Mouse (Mus musculus) left cerebral cortex, adult 11 months (tissue): ENCODE results near the gene Gper1.

Experiments
- DNase-seq: peaks from one replicate; pipeline ENCODE4 v3.0.0; 2022; ENCODE audit warnings: low spot score

Gene Gper1

DNA sequence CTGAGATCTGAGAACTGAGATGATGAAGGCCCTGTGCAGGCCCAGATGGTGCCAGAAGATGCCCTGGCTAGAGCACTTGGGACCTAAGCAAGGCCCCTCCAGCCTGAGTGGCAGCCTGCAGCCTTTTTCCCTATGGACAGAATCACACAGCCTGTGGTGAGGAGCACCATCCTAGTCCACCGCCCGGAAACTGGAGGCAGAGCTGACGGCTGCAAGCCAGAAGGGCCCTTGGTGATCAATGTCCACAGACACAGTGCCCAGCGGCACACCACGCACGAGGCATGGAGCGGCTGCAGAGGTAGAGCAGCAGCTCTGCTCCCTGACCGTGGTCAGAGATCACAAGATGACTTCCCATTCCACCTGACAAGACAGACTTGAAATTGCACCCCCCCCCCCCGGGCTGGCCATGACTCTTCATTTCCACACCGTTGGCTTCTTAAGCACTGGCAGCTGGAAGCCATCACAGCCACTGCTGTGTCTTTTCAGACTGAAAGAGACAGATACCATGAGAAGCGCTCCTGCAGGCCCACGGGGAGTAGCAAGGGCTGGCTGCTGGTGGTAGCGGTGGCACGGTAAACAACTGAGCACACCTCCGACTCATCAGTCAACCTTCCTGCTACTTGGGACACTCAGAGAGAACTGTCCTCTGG is 11.2 kb upstream of the Gper1 start:
- no peak for DNase-seq

DNA sequence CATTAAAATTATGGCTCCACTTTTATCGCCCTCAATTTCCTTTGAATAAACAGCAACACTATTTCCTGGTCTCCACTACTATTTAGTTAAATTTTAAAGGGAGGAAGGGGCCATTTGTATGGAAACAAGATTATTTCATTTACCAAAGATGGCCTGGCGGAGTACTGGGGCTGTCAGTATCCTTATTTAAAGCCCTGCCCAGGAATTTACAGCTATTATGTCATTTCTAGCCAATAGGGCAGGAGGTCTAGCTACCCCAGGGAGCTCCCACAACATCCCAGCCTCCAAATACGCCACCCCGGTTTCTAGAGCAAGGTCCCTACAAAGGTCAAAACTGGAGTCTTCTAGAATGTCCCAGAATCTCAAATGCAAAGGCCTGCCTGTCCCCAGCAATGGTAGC is 9.4 kb upstream of the Gper1 start:
- DNase-seq: no peak

DNA sequence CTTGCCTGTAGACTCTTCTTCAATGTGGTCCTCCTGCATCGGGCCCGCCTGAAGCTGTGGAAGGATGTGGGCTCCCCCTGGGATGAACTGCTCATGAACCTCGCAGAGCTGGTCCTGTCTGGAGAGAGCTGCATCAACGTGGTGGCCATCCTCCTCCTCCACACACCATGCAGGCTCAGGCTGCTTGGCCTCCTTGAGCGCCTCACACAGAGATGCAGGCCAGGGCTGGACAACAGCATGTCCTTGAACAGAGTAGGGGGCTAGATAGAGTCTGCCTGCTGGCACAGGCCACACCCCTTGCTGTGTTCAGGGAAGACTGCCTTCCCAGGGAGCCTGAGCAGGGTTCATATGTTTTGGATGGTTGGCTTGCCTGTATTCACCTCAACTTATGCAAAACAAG is 8.0 kb upstream of the Gper1 start:
- no peak for DNase-seq

DNA sequence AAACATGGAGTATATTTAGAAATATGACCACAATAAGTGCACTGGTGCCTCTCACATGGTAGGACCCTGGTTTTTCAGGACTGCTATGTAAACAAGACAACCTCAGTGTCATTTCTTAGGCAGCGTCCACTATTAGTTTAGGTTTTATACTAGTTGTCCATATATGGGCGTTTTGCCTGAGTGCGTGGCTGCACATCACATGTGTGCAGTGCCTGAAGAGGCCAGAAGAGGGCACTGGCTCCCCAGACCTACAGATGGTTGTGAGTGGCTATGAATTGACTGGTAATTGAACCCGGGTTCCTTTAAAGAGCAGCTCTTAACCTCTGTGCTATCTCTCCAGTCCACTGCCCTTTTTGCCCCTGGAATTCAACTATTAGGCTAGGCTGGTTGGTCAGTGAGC is 6.0 kb upstream of the Gper1 start:
- DNase-seq: no peak

DNA sequence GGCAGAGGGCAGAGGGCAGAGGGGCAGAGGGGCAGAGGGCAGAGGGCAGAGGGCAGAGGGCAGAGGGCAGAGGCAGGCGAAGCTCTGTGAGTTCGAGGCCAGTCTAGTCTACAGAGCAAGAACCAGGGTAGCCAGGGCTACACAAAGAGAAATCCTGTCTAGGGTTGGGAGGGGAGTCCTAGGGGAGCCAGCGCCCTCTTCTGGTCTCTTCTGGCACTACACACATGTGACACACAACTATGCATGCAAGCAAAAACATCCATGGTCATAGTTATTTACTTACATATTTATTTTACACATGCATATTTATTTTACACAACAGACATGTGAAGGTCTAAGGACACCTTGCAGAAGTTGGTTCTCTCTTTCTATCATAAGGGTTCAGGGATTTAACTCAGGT is 5.5 kb upstream of the Gper1 start:
- DNase-seq: no peak

DNA sequence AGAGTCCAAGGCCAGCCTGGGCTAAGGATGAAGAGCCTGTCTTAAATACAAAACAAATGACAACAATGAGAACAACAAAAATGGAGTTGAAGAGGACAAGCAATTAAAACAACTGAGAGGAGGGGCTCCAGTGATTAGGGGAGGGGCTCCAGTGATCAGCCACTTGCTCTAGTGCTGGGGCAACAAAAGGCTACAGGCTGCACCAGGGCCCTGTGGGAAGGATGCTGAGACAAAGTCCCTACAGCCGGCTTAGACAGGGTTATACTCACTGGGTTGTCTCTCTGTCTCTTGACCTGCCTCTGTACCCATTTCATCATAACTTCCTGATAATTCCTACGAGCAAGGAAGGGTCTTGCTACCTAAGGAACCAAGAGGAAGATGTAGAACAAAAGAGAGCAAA is 4.8 kb upstream of the Gper1 start:
- no peak for DNase-seq

DNA sequence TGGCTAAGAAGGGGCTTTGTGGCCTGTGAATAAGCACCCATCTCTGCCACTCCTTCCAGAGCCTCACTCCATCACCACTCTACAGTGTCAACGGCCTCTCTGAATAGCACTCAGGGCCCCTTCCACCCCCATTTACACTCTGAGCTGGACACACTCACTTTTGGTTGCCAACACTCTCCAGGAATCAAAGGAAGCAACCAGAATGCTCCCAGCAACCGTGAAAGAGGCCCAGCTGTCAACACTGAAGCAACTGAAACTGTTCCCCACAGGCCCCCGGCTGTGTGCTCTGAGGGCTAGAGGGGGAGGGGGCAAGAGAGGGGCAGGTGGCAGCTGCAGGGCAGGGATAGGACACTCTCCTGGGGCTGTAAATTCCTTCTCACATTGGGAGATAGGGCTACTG is 4.3 kb upstream of the Gper1 start:
- DNase-seq: no peak

DNA sequence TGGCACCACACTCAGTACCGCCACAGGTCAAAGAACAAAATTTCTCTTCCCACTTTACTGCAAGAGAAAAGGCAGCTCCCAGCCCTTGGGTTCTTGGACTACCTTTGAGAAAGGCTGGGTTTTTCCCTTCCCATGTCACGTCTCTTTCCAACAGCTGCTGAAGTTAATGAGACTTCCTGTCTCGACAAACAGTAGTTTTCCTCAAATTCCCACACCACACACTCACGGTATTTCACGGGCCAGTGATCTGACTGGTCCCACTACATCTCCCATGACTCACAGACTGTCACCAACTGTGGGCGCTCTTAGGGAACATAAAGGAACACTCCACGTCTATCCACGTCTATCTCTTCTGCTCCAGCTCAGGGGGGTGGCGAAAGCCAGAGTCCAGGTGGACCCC is 2.2 kb downstream of the Gper1 start:
- DNase-seq: no peak

DNA sequence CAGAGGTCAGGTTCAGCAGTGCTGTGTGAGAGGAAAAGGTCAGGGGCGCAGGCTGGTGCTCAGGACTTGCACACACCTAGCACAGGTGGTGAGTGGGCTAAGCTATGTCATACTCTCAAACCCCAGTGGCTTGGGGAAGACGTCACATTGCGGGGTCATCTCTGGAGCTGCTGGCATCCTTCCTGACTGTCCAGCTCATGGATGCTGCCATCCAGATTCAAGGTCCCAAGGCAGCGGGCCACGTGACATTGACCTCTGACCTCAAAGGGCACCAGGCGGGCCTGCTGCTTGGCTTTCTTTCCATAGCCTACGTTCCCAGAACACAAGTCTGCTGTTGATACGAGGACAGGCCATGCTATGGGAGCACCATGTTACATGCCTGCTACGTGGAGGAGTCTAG is 4.0 kb downstream of the Gper1 start:
- DNase-seq: no peak

DNA sequence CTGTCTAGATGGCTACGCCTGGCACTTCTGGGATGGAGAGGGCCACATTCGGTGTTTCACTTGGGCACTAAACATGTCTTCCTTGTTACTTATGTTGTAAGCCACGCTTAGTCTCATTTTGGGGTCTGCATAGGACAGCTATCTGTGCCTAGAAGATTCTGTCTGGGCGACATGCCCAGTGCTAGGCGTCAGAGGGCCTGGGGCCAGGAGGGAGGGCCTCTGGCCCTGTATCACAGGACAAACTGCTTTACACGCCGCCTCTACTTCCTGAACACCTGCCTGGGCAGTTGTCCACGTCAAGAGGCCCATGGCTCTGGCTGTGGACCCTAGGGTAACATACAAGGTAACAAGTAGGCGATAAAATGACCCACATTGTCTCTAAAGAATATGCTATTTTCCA is 5.0 kb downstream of the Gper1 start:
- no peak for DNase-seq

DNA sequence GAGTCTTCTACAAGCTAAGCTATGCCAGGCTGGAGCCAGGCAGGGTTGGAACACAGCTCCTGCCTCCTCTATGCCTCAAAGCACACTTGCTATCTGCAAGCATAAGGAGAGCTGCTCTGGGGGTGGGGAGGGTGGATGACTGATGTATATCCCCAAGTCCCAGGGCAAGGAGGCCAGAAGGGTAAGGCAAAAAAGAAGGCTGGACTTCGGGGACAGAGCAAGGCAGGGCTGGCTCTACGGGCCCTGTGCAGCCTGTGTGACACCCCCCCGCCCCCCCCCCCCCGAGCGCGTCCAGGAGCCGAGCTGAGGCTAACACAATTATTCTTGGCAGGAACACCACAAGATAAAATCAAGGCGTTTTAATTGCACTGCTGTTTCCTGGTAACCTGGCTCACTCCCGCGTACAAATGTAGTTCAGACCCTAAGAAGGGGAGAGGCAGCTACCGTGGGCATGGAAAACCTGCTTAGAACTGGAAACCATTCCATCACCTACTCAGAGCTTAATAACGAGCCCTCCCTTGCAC is 6.9 kb downstream of the Gper1 start:
- no peak for DNase-seq

DNA sequence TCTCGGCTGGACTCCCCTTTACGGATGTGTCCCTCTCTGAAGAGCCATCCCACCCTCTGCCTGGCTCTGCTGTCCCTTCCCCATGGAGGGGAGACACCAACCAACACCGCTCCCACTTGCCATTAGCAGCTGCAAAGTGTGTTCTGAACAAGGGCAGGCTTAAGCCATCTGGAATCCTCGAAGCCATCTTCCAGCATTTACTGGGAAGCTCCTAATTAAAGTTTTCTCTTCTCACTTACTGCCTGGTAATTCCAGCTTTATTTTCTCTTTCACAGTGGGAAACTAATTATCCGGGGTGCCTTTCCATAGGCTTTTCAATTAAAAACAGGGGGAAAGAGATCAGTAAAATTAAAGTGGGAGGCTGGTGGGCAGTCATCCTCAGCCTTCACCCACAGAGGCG is 9.4 kb downstream of the Gper1 start:
- no peak for DNase-seq

DNA sequence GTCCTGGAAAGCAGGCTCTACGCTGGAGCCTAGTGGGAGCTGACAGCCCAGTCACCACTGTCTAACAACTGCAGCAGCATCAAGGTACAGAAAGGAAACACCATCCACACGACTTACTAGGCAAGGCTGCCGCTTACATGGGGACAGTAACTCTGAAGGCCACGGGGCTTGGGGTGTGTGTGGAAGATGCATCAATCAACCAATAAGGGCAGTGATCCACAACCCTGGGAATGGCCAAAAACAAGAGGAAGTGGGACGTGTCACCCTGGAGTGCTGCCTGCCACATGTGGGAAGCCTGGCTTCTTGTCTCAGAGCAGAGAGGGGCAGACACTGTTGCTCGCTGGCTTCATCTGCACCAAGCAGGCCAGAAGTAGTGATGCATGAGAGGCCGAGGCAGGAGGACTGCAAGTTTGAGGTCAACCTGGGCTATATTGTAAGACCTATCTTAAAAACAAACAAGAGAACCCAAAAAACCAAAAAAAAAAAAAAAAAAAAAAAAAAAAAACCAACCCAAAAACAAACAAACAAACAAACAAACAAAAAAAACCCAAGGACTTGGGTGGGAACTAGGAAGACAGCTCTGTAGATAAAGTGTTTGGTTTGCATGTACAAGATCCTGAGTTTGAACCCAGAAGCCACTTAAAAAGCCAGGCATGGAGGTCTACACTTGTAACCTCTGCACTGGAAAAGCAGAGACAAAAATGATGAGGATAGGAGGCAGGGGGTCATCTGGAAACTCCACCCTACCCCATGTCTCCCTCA is 10.0 kb downstream of the Gper1 start:
- no peak for DNase-seq

DNA sequence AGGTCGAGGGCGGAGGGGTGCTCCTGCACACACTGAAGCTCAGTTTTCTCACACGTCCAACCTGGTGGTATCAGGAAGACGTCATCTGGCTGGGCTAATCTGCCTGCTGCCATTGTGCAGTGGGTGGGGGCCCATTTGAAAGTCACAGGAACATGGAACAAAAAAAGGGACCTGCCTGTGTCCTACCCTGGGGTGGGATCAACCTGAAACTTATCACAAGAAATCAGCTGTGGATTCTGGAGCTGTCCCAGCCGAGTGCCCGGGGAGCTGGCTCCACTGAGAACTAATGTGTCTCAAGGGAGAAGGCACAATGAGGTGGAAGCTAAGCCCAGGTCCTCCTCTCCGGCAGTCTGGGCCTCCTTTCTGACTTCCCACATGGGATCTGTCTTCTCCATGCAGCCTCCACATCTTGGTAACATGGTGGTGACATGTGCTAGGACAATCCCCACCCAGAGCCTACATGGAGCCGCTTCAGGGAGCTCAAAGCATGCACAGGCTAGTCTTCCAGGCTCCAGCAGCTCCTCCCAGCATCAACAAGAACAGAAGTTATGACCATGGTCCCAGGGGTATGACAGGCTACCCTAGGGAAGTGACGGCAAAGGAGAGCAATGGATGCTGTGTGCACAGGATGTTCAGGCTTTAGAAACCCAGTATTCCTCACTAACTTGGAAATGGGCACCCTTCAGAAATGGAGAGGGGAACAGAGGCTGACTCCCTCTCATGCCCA is 11.1 kb downstream of the Gper1 start:
- no peak for DNase-seq

DNA sequence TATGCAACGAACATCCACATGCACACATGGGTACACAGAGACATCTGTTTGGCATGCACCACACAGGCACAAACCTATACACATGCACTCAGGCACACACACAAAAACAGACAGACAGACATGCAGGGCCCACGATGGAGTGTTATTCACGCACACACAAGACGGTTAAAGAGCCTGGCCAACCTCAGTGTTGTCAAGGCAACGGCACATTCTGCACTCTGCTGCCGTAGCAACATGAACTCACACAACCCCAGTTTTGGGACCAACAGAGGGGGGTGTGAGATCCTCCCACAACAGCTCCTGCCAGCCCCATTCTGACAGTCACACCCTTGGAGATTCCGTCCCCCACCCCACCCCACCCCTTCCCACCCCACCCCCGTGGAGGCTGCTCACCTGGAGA is 12.0 kb downstream of the Gper1 start:
- DNase-seq: peak; percentile 61

DNA sequence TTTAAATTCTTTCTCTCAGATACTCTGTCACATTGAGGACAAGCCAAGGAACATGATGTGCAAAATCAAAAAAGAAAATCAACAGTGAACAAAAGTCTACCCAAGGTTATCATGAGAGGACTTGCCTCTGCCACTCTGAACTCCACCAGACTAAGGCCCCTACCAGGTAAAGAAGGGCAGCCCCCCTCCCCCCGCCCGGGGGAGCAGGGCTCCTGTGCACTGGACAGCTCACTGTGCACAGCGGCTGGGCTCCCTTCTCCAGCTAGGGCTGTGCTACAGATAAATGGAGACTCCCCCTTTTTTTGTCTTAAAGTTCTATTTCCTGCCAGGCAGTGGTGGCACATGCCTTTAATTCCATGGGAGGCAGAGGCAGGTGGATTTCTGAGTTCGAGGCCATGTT is 14.8 kb downstream of the Gper1 start:
- DNase-seq: no peak

DNA sequence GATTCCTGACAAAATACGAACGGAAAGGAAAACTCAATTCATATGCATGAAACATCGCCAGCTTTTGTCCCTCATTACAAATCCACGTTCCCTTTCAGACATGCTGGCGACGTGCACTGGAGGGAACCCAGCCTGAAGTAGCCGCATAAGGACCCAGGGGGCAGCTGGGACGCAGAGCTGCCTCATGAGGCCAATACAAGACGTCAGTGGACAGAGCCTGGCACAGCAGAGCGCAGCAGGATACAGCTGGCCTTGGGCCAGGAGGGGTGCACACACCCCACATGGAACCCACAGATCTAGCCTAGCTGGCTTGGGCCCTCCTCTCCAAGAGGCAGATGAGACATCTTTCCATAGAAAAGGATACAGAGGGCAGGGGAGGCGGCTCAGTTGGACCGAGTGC is 15.5 kb downstream of the Gper1 start:
- no peak for DNase-seq

DNA sequence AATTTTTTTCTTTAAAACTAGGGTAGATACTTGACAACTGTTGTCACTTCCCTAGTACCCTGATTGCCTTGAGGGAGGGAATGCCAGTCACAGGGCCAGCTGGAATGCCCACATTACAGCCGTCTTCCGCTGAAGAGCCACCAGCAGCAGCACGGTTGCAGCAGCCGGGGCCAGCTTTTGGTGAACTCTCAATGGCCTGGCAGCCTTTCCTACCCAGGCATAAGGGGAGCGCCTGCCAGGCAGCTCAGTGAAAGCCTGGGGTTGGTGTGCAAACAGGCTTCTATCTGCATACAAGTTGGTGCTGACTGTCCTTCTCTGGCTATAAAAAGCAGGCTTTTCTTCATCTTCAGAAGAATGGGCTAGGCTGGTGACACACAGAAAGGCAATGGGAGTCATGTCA is 17.5 kb downstream of the Gper1 start:
- DNase-seq: no peak

DNA sequence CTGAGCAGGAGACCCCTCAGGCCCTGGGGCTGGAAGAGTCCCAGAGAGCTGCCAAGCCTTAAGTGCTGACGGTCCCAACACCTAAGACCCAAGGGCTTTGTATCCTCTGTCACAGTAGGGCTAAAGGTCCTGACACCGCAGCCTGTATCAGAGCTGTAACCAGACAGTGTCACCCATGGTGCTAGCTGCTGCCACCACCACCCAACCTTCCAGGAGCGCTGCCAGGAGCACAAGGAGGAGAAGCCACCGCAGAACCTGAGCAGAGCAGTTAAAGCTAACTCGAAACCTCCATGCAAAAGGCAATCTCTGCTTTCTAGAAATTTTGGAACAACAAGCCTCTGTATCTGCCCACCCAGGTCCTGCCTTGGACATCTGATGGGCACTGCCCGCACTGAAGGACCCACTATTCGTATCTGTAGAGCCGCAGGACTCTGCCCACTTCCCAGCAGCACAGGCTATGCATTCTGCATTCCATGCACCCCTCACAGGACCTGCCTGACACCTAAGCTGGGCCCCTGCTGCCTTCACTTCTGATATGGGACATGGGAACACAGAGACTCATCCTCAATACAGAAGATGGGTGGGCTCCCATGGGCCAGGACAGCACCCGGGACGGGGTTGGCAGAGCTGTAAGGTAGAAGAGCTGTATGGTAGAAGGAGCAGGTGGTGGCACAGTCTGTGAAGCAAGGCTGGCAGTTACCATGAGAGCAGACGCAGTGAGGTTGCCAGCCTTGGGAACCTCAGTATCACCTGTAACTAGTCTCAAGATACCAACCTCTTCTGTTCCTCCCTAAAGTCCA is 18.2 kb downstream of the Gper1 start:
- DNase-seq: no peak

DNA sequence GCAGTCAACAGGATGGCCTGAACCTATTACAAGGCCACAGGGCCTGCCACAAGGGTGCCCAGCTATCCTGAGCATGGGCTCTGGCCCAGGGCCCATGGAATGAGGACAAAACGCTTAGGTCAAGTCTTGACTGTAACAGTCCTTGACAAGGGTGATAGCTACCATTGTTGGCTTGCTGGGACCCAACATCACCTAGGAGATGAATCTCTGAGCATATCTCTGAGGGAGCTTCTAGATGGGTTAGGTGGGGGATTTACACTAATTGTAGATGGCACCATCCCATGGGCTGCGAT is 18.7 kb downstream of the Gper1 start:
- no peak for DNase-seq

DNA sequence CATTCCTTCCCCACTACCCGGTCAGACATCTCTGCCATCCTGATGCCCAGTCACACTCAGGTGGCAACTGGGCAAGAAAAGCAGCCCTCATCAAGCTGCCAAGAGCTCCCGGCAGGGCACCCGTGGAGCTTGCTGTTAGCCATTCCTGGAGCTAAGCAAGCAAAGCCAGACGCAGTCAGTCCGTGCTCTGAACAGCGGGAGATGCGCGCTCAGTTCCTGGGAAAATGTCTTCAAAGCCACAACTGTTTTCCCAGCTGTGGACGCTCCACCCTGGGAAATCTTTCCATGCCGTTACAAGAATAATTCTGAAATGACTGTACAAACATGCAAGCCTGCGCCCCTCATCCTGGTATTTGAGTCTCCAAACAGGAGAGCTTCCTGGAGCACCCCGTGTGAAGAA is 19.5 kb downstream of the Gper1 start:
- no peak for DNase-seq

DNA sequence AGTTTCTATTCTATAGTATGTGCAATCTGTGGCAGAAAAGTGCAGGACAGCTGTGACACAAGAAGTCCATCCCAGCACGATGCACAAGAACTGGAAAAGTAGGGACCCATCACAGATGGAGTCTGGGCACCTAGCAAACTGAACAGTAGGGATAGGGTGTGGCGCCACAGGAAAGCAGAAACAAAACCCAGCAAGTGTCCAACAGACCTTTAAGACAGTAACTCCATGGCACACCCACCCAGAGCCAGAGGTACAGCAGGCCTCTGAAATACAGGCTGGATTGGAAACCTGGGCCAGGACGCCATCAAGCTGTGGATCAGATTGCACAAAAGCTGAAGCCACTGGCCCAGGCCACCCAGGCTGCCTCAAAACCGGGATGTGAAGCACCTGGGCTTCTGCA is 20.0 kb downstream of the Gper1 start:
- no peak for DNase-seq

DNA sequence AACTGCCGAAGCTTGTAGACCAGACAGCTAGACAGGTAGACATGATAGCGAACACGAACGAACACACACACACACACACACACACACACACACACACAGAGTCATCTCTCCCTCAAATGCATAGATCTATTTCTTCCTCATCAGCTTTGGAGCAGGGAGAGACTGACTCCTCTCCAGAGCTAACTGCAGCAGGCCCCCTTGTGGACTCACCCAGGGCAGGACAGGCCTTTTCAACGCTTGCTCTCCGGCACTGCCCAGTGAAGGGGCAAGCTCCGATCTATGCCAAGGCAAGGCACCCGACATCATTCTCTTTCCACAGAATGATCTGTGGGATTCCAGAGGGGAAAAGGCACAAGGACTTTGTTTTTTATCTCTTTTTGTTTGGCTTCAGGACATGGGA is 22.3 kb downstream of the Gper1 start:
- no peak for DNase-seq
